Mouse (Mus musculus) right cerebral cortex, postnatal 4 days (tissue): ENCODE results near the gene Gm5142.
A peak's percentile ranks its signal among the peaks of the same experiment; 100 is the strongest.

Experiments
- DNase-seq: peaks from one replicate; pipeline ENCODE4 v3.0.0-alpha.2; 2022

Gm5142 gene

DNA sequence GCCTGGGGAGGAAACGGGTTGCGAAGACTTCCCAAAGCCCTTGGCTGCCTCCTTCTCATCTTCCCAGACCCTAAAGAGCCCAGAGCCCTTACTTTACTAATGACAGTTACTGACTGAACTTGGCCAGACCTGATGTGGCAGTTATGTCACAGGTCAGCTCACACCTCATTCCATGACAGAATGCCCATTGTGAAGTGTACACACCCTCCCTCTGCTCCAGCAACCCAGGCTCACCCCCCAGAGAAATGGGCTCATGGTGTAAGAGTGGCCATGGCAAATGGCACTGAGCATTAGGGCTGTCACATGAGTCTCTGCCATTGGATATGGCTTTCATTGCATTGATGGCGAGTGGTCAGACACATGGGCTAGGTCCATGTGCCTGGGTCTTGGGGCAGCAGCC, at the start of gene Gm5142:
Gm5142 (minus strand) TSS at position 101 of the 400 bp plus-strand sequence.
- DNase-seq = no peak

DNA sequence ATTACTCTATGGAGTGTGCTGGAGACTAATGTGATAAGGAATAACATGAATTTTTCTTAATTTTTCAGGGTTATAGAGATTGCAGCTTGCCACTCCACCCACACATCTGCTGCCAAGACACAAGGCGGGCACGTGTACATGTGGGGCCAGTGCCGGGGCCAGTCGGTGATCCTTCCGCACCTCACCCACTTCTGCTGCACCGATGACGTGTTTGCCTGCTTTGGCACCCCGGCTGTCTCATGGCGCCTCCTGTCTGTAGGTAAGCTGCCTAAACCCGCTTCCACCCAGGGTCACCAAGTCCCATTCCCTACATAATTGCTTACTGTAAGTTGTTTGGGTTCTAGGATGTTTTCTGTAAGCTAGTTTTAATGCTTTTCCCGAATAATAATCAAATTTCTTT, 47.7 kb upstream of the Gm5142 start:
- DNase-seq = no peak

DNA sequence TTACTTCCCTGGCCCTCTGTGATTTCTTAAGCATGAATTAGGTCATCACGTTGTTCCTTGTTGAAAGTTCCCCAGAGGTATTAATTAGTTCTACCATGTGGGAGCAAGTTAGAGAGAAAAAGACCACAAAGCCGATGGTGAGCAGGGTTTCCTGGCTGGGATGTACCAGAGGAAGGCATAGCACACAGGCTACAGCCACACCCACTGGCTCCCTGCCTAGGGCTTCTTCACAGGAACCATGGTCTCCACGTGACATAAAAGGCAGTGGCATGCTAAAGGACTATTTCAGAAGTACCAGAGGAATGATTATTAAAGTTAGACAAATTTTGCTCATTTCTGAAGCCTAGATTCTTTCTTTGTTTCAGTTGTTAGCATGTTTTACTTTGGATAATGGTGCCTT, 40.7 kb upstream of the Gm5142 start:
- DNase-seq = no peak

DNA sequence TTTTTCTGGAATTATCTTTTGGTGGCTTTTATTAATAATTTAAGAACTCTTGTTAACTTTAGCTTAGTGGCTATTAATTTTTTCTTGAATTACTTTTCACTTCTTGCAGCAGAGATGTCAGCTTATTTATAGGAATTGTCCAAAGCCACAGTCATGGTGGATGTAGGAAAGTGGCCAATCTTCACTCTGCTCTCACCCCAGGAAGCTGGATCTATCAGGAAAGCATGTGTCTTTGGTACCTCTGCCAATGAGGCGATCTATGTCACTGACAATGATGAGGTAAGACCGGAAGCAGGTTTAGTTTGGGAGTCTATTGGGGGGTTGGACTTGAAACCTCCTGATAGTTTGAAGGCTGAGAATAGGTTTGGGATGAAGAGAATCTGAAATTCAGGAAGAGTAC, 31.3 kb upstream of the Gm5142 start:
- DNase-seq = no peak

DNA sequence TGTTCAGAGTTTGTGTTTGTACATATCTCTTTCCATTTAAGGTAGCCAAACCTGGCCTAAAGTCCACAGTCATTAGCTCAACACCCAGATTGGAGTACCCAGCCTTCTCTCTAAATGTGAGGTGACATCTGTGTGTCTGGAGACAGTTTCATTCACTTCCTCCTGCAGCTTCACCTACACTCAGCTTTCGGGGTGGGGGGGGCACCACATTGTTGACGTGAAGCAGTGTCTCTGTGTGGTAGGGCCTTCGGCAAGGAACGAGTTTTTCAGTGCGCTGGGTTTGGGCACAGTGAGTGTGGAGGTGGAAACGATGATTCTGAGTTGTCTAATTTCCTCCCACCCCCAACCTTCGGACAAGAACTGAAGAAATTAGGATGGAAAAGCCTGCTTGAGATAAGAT, 30.5 kb upstream of the Gm5142 start:
- no peak for DNase-seq

- DNase-seq = no peak
Measured at GRCm38 (mm10) chr14:59205976-59206583, 27.5 kb upstream of the Gm5142 start.

GRCm38 (mm10) chr14:59205461-59205860, 26.9 kb upstream of the Gm5142 start:
- DNase-seq = no peak

- no peak for DNase-seq
Measured at GRCm38 (mm10) chr14:59201604-59202215, 23.2 kb upstream of the Gm5142 start.

GRCm38 (mm10) chr14:59200711-59201603, 22.4 kb upstream of the Gm5142 start, which contains the start of gene Rcbtb1:
TSS of gene Rcbtb1 (plus strand) at chr14:59201209.
- DNase-seq = peak; percentile 85

DNA sequence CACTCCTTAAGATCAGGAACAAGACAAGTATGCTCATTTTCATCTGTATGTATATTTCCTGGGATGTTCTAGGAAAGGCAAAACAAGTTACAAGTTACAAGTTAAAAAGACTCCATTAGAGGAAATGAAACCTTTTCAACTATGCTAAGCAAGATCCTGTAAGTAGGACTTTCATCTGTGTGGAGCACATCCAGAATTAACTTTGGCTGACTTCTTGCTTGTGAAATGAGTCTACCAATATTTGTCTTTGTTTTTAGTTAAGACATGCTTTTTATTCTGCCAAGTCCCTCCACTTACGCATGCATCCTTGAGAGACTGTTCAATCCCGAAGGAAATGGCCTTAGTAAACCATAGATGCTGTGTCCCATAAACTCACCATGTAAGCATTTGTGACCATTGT, 7.6 kb upstream of the Gm5142 start:
- no peak for DNase-seq

DNA sequence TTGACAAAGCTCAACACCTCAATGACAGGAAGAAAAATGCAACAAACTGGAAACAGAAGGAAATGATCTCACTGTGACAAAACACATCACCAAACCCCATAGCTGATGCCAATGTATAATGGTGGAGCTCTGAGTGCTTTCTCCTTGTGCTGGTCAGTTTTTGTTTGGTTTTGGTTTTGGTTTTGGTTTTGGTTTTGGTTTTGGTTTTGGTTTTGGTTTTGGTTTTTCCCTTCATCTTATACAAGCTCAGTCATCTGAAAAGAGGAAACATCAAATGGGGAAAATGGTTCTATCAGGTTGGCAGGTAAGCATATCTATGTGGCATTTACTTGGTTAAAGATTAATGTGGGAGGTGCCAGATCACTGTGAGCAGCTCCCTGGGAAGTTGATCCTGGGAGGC, 7.0 kb upstream of the Gm5142 start:
- no peak for DNase-seq

DNA sequence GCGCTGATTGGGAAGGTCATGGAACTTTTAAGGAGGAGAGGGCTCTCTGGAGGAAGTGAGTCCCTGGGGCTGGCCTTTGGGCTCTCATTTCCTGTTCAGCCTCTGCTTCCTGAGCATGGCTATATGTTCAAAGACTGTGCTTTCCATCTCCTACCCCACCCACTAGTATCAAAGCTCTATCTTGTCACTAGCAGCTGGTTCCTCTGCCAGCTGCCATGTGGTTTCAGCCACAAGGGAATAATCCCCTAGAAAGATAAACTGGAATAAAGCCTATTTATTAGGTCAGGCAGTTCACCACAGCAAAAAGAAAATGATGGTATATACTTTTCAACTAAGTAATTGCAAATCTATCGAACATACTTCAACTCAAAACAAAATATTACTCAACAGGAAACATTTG, 4.2 kb upstream of the Gm5142 start:
- DNase-seq = no peak

DNA sequence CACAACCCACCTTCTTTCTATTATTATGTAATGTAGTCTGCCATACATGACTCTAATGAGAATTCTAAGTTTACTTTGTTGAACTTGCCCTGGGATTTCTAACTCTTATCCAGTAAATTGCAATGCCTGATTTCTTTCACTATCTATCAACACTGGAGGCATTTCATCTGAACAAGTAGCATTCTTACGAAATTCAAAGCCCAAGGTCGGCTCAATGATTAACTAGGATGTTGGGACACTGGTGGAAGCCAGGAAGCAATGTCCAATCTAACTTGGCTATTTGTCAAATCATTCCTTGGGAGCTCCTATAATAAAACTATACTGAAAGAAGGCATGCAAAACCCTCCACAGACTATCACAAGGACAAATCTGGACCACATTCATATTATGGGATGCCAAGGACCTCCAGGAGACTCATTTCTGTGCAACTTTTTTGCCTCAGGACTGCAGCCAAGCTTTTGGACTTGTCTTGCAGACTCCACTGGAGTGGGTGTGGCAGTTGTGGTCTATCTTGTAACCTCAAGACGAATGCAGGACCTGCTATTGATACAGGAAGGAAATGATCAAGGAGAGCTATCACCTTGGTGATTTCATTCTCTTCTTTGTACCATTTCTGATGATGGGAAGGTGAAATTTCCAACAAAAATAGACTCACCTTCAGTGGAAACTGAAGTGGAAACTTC, 21.4 kb downstream of the Gm5142 start:
- no peak for DNase-seq

DNA sequence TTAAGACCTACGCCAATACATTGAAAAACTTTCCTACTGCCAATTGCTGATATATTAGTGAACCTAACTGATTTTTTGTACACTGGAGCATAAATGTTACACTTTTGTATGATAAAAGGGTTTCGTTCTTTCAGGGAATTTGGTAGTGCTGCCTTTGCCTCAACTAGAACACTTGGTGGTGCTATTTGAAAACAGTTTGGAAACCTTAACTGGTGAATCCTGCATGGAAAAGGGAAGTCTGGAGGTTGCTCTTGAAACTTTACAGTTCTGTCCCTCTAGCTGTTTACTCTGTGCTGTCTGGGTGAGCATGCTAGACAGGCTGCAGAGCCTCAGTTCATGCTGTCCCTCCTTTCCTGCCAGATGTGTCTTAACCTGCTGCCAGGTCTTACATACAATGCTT, 23.0 kb downstream of the Gm5142 start:
- DNase-seq = no peak

DNA sequence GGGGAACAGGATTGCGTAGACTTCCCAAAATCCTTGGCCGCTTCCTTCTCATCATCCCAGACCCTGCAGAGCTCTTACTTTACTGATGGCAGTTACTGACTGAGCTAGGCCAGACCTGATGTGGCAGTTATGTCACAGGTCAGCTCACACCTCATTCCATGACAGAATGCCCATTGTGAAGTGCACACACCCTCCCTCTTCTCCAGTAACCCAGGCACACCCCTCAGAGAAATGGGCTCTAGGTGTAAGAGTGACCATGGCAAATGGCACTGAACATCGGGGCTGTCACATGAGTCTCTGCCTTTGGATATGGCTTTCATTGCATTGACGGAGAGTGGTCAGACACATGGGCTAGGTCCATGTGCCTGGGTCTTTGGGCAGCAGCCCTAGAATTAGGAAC, 35.8 kb downstream of the Gm5142 start, which contains the start of gene 1700129C05Rik:
1700129C05Rik (minus strand) TSS at position 101 of the 400 bp plus-strand sequence.
- DNase-seq = no peak

GRCm38 (mm10) chr14:59114281-59114680, 64.3 kb downstream of the Gm5142 start:
- no peak for DNase-seq
